Mouse (Mus musculus) CH12.LX (cell line): ENCODE measurements around the gene Atp7b. TPM values are rescaled to one million over a fixed set of nuclear protein-coding genes. Genes with fewer than 3 reads are reported as not detected.

Source experiments
- DNase-seq: peaks from one replicate; pipeline ENCODE4 v3.0.0-alpha.2; 2013; ENCODE audit errors: extremely low read depth
- H3K27ac ChIP-seq: 2 replicates; pipeline ENCODE4 v1.5.1; 2012; ENCODE audit warnings: low read depth, mild to moderate bottlenecking, control low read depth, moderate library complexity; ENCODE audit not compliant: insufficient read depth
- H3K27me3 ChIP-seq: replicated peaks from 2 replicates; pipeline ENCODE3; 2012; ENCODE audit warnings: inconsistent platforms
- H3K36me3 ChIP-seq, 2 experiments: replicated peaks in 1 of 2; 2 replicates each; pipeline versions ENCODE3 to v1.6.1; 2012; ENCODE audit warnings: inconsistent platforms in 1 of 2, low read length in 1 of 2, mild to moderate bottlenecking in 1 of 2, mixed read lengths in 1 of 2, moderate library complexity in 1 of 2; ENCODE audit not compliant: control insufficient read depth in 1 of 2, insufficient read depth in 1 of 2
- H3K4me1 ChIP-seq, 2 experiments: 2 replicates each; pipeline ENCODE4 v1.6.1; 2012; ENCODE audit warnings: inconsistent platforms in 1 of 2, moderate library complexity in 1 of 2; ENCODE audit not compliant: insufficient read depth in 2 of 2, control insufficient read depth in 1 of 2
- H3K4me2 ChIP-seq: 2 replicates; pipeline ENCODE4 v1.6.1; 2012; ENCODE audit warnings: low read depth, mild to moderate bottlenecking, control low read depth; ENCODE audit not compliant: poor library complexity, insufficient read depth, severe bottlenecking
- H3K4me3 ChIP-seq, 3 experiments: fragments of 150-350 bp in 1 of 3; sonication (generic) in 1 of 3; replicated peaks in 1 of 3; 2 replicates each; pipeline versions ENCODE3 to v1.5.1; 2011 to 2012; ENCODE audit warnings: low read depth in 2 of 3, low read length in 2 of 3, mild to moderate bottlenecking in 2 of 3, moderate library complexity in 2 of 3, control low read depth in 1 of 3, improper control_type of control experiment in 1 of 3, inconsistent platforms in 1 of 3, mixed read lengths in 1 of 3; ENCODE audit not compliant: poor library complexity in 1 of 3
- H3K79me2 ChIP-seq: replicated peaks from 2 replicates; pipeline ENCODE4 v1.6.1; 2012; ENCODE audit warnings: mild to moderate bottlenecking, moderate library complexity; ENCODE audit not compliant: control insufficient read depth, poor library complexity, insufficient read depth, severe bottlenecking; ENCODE audit errors: extremely low read depth
- H3K9ac ChIP-seq: 2 replicates; pipeline ENCODE4 v1.6.1; 2012; ENCODE audit warnings: low read depth, mild to moderate bottlenecking, control low read depth, moderate library complexity; ENCODE audit not compliant: insufficient read depth
- H3K9me3 ChIP-seq: replicated peaks from 2 replicates; pipeline ENCODE3; 2012; ENCODE audit warnings: low read length, inconsistent platforms, mixed read lengths
- BHLHE40 ChIP-seq: IDR thresholded peaks from 2 replicates; pipeline ENCODE4 v1.6.1; 2011; ENCODE audit warnings: mild to moderate bottlenecking, low read depth, low read length, improper control_type of control experiment
- CHD2 ChIP-seq: IDR thresholded peaks from 2 replicates; pipeline ENCODE4 v1.6.1; 2011; ENCODE audit warnings: low read length, improper control_type of control experiment
- CTCF ChIP-seq, 2 experiments: IDR thresholded peaks in 1 of 2; conservative IDR thresholded peaks in 1 of 2; 2 replicates each; pipeline ENCODE4 v1.5.1; 2011 to 2012; ENCODE audit warnings: low read depth in 2 of 2, low read length in 2 of 2, improper control_type of control experiment in 1 of 2, inconsistent platforms in 1 of 2, mild to moderate bottlenecking in 1 of 2, moderate library complexity in 1 of 2
- ELF1 ChIP-seq: IDR thresholded peaks from 2 replicates; pipeline ENCODE4 v1.6.1; 2014; ENCODE audit warnings: low read depth, mild to moderate bottlenecking, inconsistent platforms, low read length, improper control_type of control experiment
- EP300 ChIP-seq: IDR thresholded peaks from 2 replicates; pipeline ENCODE4 v1.6.1; 2011; ENCODE audit warnings: low read length, improper control_type of control experiment
- ETS1 ChIP-seq: conservative IDR thresholded peaks from 2 replicates; pipeline ENCODE4 v1.6.1; 2012; ENCODE audit warnings: low read depth, mild to moderate bottlenecking, inconsistent platforms, low read length, improper control_type of control experiment, moderate library complexity
- HCFC1 ChIP-seq: IDR thresholded peaks from 2 replicates; pipeline ENCODE4 v1.6.1; 2012; ENCODE audit warnings: low read depth, mild to moderate bottlenecking, inconsistent platforms, low read length, improper control_type of control experiment
- IRF4 ChIP-seq: IDR thresholded peaks from 2 replicates; pipeline ENCODE4 v1.6.1; 2014; ENCODE audit warnings: low read depth, mild to moderate bottlenecking, inconsistent platforms, low read length, improper control_type of control experiment
- JUN ChIP-seq: IDR thresholded peaks from 2 replicates; pipeline ENCODE4 v1.6.1; 2011; ENCODE audit warnings: low read depth, mild to moderate bottlenecking, low read length, improper control_type of control experiment, moderate library complexity; ENCODE audit not compliant: insufficient read depth
- KAT2A ChIP-seq: IDR thresholded peaks from 2 replicates; pipeline ENCODE4 v1.6.1; 2012; ENCODE audit warnings: low read length, improper control_type of control experiment, inconsistent platforms; ENCODE audit not compliant: insufficient replicate concordance
- MAFK ChIP-seq: IDR thresholded peaks from 2 replicates; pipeline ENCODE4 v1.6.1; 2011; ENCODE audit warnings: low read length, improper control_type of control experiment; ENCODE audit not compliant: insufficient replicate concordance
- MAX ChIP-seq: IDR thresholded peaks from 2 replicates; pipeline ENCODE4 v1.6.1; 2011; ENCODE audit warnings: low read length, improper control_type of control experiment
- MAZ ChIP-seq: IDR thresholded peaks from 2 replicates; pipeline ENCODE4 v1.6.1; 2012; ENCODE audit warnings: low read depth, mild to moderate bottlenecking, inconsistent platforms, low read length, improper control_type of control experiment, moderate library complexity
- MEF2A ChIP-seq: IDR thresholded peaks from 2 replicates; pipeline ENCODE4 v1.6.1; 2014; ENCODE audit warnings: low read depth, mild to moderate bottlenecking, inconsistent platforms, low read length, improper control_type of control experiment, borderline replicate concordance
- MXI1 ChIP-seq: IDR thresholded peaks from 2 replicates; pipeline ENCODE4 v1.6.1; 2011; ENCODE audit warnings: mild to moderate bottlenecking, low read depth, low read length, improper control_type of control experiment
- MYC ChIP-seq: IDR thresholded peaks from 2 replicates; pipeline ENCODE4 v1.6.1; 2011; ENCODE audit warnings: low read depth, mild to moderate bottlenecking, improper control_type of control experiment, low read length
- NRF1 ChIP-seq: IDR thresholded peaks from 2 replicates; pipeline ENCODE4 v1.6.1; 2014; ENCODE audit warnings: low read depth, mild to moderate bottlenecking, inconsistent platforms, low read length, improper control_type of control experiment, moderate library complexity
- PAX5 ChIP-seq: IDR thresholded peaks from 2 replicates; pipeline ENCODE4 v1.6.1; 2012; ENCODE audit warnings: low read length, inconsistent platforms, mixed read lengths
- POLR2A ChIP-seq: IDR thresholded peaks from 2 replicates; pipeline ENCODE4 v1.6.1; 2011; ENCODE audit warnings: low read depth, mild to moderate bottlenecking, improper control_type of control experiment, low read length
- SIN3A ChIP-seq: IDR thresholded peaks from 2 replicates; pipeline ENCODE4 v1.6.1; 2012; ENCODE audit warnings: low read length, improper control_type of control experiment, inconsistent platforms
- SMC3 ChIP-seq: IDR thresholded peaks from 2 replicates; pipeline ENCODE4 v1.6.1; 2011; ENCODE audit warnings: low read depth, low read length, improper control_type of control experiment
- TBP ChIP-seq: conservative IDR thresholded peaks from 2 replicates; pipeline ENCODE4 v1.6.1; 2011; ENCODE audit warnings: low read depth, low read length, improper control_type of control experiment
- TCF12 ChIP-seq: IDR thresholded peaks from 2 replicates; pipeline ENCODE4 v1.6.1; 2014; ENCODE audit warnings: low read depth, mild to moderate bottlenecking, inconsistent platforms, low read length, improper control_type of control experiment
- UBTF ChIP-seq: IDR thresholded peaks from 2 replicates; pipeline ENCODE4 v1.6.1; 2012; ENCODE audit warnings: low read depth, mild to moderate bottlenecking, inconsistent platforms, low read length, improper control_type of control experiment, moderate library complexity
- USF1 ChIP-seq: IDR thresholded peaks from 2 replicates; pipeline ENCODE4 v1.6.1; 2014; ENCODE audit warnings: low read depth, mild to moderate bottlenecking, inconsistent platforms, low read length, improper control_type of control experiment
- USF2 ChIP-seq: conservative IDR thresholded peaks from 2 replicates; pipeline ENCODE4 v1.6.1; 2011; ENCODE audit warnings: low read depth, low read length, improper control_type of control experiment
- ZC3H11A ChIP-seq: IDR thresholded peaks from 2 replicates; pipeline ENCODE4 v1.6.1; 2012; ENCODE audit warnings: low read depth, mild to moderate bottlenecking, inconsistent platforms, low read length, improper control_type of control experiment
- ZMIZ1 ChIP-seq: IDR thresholded peaks from 2 replicates; pipeline ENCODE4 v1.6.1; 2012; ENCODE audit warnings: low read depth, mild to moderate bottlenecking, inconsistent platforms, low read length, improper control_type of control experiment
- ZNF384 ChIP-seq: IDR thresholded peaks from 2 replicates; pipeline ENCODE4 v1.6.1; 2012; ENCODE audit warnings: low read depth, low read length, improper control_type of control experiment, inconsistent platforms
- dilution Hi-C: fragments of 300-500 bp; cut with MboI; formaldehyde crosslinking; loops from 2 replicates; pipeline ENCODE4 v1.14.3; 2020; ENCODE audit warnings: low sequenced_read_pairs; ENCODE audit not compliant: extremely low pct_unique_long_range_greater_than_20kb, extremely low pct_ligation_motif_present
- in situ Hi-C: fragments of 300-500 bp; cut with MboI; formaldehyde crosslinking; loops from 3 replicates; pipeline ENCODE4 v1.14.3; 2019; ENCODE audit warnings: low sequenced_read_pairs, low pct_ligation_motif_present, low pct_unique_long_range_greater_than_20kb, mixed read lengths
- polyA plus RNA-seq: library from polyadenylated mRNA; unstranded; fragments of >175 nt; gene quantifications from 2 replicates; pipeline ENCODE4 v1.2.1, GENCODE M21; 2012; ENCODE audit warnings: low read depth; ENCODE audit not compliant: insufficient read length
- total RNA-seq, 2 experiments: library from RNA; depleted of rRNA; stranded (reverse); fragments of 300-350 nt in 1 of 2; fragments of >200 nt in 1 of 2; gene quantifications; 2 replicates each; pipeline ENCODE4 v1.2.3; 2012 to 2014

The Atp7b gene
- 2.9 and 3.1 TPM in 2 replicates for total RNA-seq (2012; rRNA removed)
- total RNA-seq (2014; rRNA removed) = 0.47 and 0.51 TPM in 2 replicates
- polyA plus RNA-seq = 1.2 and 1.5 TPM in 2 replicates

GRCm38 (mm10) chr8:22059821-22060445 is at the start of gene Atp7b:
TSS of gene Atp7b (minus strand) at chr8:22060305.
- Histone ChIP-seq H3K27me3 (peaks cover 51% of the 10 kb centered on the region), H3K9ac (peak within 1 kb of the TSS; percentile 66), H3K27ac (no peak within 1 kb of the TSS), H3K79me2 (peaks cover 8% of the 10 kb centered on the region; the same call in 1 of the 2 replicates), H3K4me1 (peaks cover 3 to 19% of the 10 kb centered on the region in 2 experiments), H3K9me3 (peaks cover under 1% of the 10 kb centered on the region), H3K36me3 (peaks cover 4 to 26% of the 10 kb centered on the region in 2 experiments), H3K4me3 (peak within 1 kb of the TSS; percentile 73 to 99 (median 82)), H3K4me2 (peak within 1 kb of the TSS; percentile 86)
- TF ChIP-seq ZC3H11A = no peak
- no peak for TF ChIP-seq MEF2A
- no peak for TF ChIP-seq USF2
- TF ChIP-seq SMC3 = no peak
- TF ChIP-seq UBTF = 0 out of 2 replicates have a peak, but pooled peaks have one; percentile 25
- no peak; the same call in 1 of the 2 replicates for TF ChIP-seq USF1
- peak; percentile 48; the same call in 1 of the 2 replicates for TF ChIP-seq MAX
- TF ChIP-seq TBP = no peak
- TF ChIP-seq ZNF384 = no peak
- no peak for TF ChIP-seq JUN
- TF ChIP-seq SIN3A = no peak
- TF ChIP-seq MAZ = peak; percentile 66; the same call in 1 of the 2 replicates
- no peak for TF ChIP-seq HCFC1
- TF ChIP-seq CTCF (conservative IDR thresholded peaks at IDR 0.05 in 1 of 2, IDR thresholded peaks at IDR 0.05 in 1 of 2; ENCODE audit: low read depth in 2 of 2, low read length in 2 of 2) = no peak
- no peak for TF ChIP-seq ZMIZ1
- peak; percentile 34 for TF ChIP-seq IRF4
- 0 out of 2 replicates have a peak, but pooled peaks have one; percentile 27 for TF ChIP-seq ETS1
- TF ChIP-seq POLR2A = no peak
- TF ChIP-seq ELF1 = no peak
- peak; percentile 89 for TF ChIP-seq BHLHE40
- TF ChIP-seq MYC = 0 out of 2 replicates have a peak, but pooled peaks have one; percentile 18
- TF ChIP-seq MXI1 = no peak
- no peak for TF ChIP-seq NRF1
- TF ChIP-seq CHD2 = peak; percentile 18; the same call in 1 of the 2 replicates
- no peak for TF ChIP-seq PAX5
- peak; percentile 81 for TF ChIP-seq TCF12
- TF ChIP-seq EP300 = peak; percentile 88
- TF ChIP-seq KAT2A = no peak
- TF ChIP-seq MAFK = no peak
- DNase-seq = peak; percentile 43
- dilution Hi-C loops (no loop called here), in situ Hi-C loops (no loop called here)
